Mouse (Mus musculus) ES-E14 (cell line): ENCODE data around the gene Vps13d. TPM values are rescaled to one million over a fixed set of nuclear protein-coding genes. Genes with fewer than 3 reads are reported as not detected.

Experiments used
- DNase-seq: peaks from one replicate; pipeline ENCODE4 v3.0.0-alpha.2; 2013; ENCODE audit warnings: low read depth, low spot score
- H3K27ac ChIP-seq: 2 replicates; pipeline ENCODE4 v1.5.1; 2012; ENCODE audit warnings: low read depth, mild to moderate bottlenecking, low read length, moderate library complexity, mixed read lengths; ENCODE audit not compliant: poor library complexity, insufficient read depth, severe bottlenecking
- H3K36me3 ChIP-seq: 2 replicates; pipeline ENCODE4 v1.6.1; 2012; ENCODE audit warnings: mild to moderate bottlenecking, low read length, moderate library complexity, mixed read lengths; ENCODE audit not compliant: control insufficient read depth, poor library complexity, insufficient read depth, severe bottlenecking
- H3K4me1 ChIP-seq, 2 experiments: fragments of 150-350 bp in 1 of 2; sonication (generic) in 1 of 2; 2 replicates each; pipeline ENCODE4 v1.6.1; 2012; ENCODE audit warnings: low read length in 2 of 2, mild to moderate bottlenecking in 1 of 2, mixed read lengths in 1 of 2; ENCODE audit not compliant: control insufficient read depth in 2 of 2, insufficient read depth in 2 of 2, poor library complexity in 1 of 2
- H3K4me3 ChIP-seq, 2 experiments: fragments of 150-350 bp in 1 of 2; sonication (generic) in 1 of 2; 2 replicates each; pipeline ENCODE4 v1.5.1; 2012; ENCODE audit warnings: low read length in 2 of 2, low read depth in 1 of 2, mild to moderate bottlenecking in 1 of 2, mixed read lengths in 1 of 2; ENCODE audit not compliant: insufficient read depth in 1 of 2, poor library complexity in 1 of 2, severe bottlenecking in 1 of 2
- H3K9ac ChIP-seq: 2 replicates; pipeline ENCODE4 v1.6.1; 2012; ENCODE audit warnings: low read depth, mild to moderate bottlenecking, low read length, mixed read lengths; ENCODE audit not compliant: poor library complexity, insufficient read depth, severe bottlenecking
- H3K9me3 ChIP-seq: fragments of 150-350 bp; sonication (generic); 2 replicates; pipeline ENCODE4 v1.6.1; 2012; ENCODE audit warnings: low read depth, mild to moderate bottlenecking, low read length; ENCODE audit not compliant: control insufficient read depth, insufficient read depth
- CHD2 ChIP-seq: IDR thresholded peaks from 2 replicates; pipeline ENCODE4 v1.6.1; 2014; ENCODE audit warnings: mild to moderate bottlenecking, low read depth, low read length, inconsistent platforms
- HCFC1 ChIP-seq: IDR thresholded peaks from 2 replicates; pipeline ENCODE4 v1.6.1; 2012; ENCODE audit warnings: low read length, inconsistent platforms, borderline replicate concordance; ENCODE audit not compliant: insufficient read depth
- MAFK ChIP-seq: IDR thresholded peaks from 2 replicates; pipeline ENCODE4 v1.6.1; 2014; ENCODE audit warnings: mild to moderate bottlenecking, low read depth, low read length, inconsistent platforms; ENCODE audit not compliant: insufficient read depth
- ZC3H11A ChIP-seq: IDR thresholded peaks from 2 replicates; pipeline ENCODE4 v1.6.1; 2012; ENCODE audit warnings: low read depth, mild to moderate bottlenecking, inconsistent platforms, low read length, borderline replicate concordance
- ZNF384 ChIP-seq: IDR thresholded peaks from 2 replicates; pipeline ENCODE4 v1.6.1; 2012; ENCODE audit warnings: low read depth, low read length, inconsistent platforms
- in situ Hi-C, 2 experiments: fragments of 600-800 bp; cut with MboI; formaldehyde crosslinking; loops; one replicate each; pipeline ENCODE4 v1.15.1; 2025; ENCODE audit warnings: low sequenced_read_pairs in 2 of 2, inconsistent platforms in 1 of 2; ENCODE audit not compliant: unreplicated experiment in 2 of 2
- total RNA-seq: library from RNA; depleted of rRNA; stranded (reverse); fragments of 300-350 nt; gene quantifications from 2 replicates; pipeline ENCODE4 v1.2.3, GENCODE M21; 2012

Vps13d gene
- total RNA-seq, 1 experiment, result 15.3 TPM

DNA sequence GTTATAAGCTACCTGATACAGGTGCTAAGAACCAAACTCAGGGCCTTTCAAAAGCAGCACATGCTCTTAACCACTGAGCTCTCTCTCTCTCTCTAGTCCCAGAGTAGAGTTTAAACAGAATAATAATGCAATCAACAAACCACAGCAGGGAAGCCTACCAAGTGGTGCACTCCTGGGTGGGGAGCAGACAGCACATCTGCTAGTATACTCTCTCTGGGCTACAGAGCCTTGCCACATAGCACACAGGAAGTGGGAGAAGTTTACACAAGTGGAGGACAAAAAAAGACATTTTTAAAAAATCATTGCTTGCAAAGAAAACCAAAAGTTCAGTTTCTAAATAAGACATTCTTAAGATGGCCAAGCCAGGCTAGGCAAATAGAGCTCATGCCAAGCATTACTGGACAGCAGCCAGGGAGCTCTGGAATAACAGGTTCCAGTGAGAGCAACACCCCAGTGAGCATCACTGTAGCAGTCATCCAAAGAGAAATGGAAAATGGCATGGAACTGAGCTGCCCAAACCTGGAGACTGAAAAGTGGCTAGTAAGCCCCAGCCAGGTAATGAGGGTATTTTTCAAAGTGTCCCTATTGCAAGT, 64.8 kb downstream of the Vps13d start:
- peaks cover 14% of the 10 kb centered on the region for H3K36me3 ChIP-seq
- TF ChIP-seq MAFK (no peak), ZC3H11A (no peak), HCFC1 (no peak), ZNF384 (no peak), CHD2 (no peak)
- DNase-seq, result no peak
- no peak overlapping the region for H3K27ac ChIP-seq
- H3K4me3 ChIP-seq, result no peak overlapping the region
- no peaks in the 10 kb centered on the region for H3K9me3 ChIP-seq
- in situ Hi-C loops, result no loop called here
- H3K9ac ChIP-seq, result no peak overlapping the region
- H3K4me1 ChIP-seq, result no peaks in the 10 kb centered on the region

- in situ Hi-C loops, result no loop called here
- H3K36me3 ChIP-seq, result peaks cover 9% of the 10 kb centered on the region
- no peak overlapping the region for H3K27ac ChIP-seq
- peaks cover 0 to 2% of the 10 kb centered on the region in 2 experiments; a peak in 1 of 4 replicates for H3K4me1 ChIP-seq
- H3K4me3 ChIP-seq, result no peak overlapping the region
- no peaks in the 10 kb centered on the region for H3K9me3 ChIP-seq
- DNase-seq, result no peak
- TF ChIP-seq ZNF384, result 0 out of 2 replicates have a peak, but pooled peaks have one; percentile 29
- TF ChIP-seq CHD2, result no peak
- H3K9ac ChIP-seq, result no peak overlapping the region
These were observed 69.2 kb downstream of the Vps13d start for GRCm38 (mm10) chr4:145125463-145126220.

DNA sequence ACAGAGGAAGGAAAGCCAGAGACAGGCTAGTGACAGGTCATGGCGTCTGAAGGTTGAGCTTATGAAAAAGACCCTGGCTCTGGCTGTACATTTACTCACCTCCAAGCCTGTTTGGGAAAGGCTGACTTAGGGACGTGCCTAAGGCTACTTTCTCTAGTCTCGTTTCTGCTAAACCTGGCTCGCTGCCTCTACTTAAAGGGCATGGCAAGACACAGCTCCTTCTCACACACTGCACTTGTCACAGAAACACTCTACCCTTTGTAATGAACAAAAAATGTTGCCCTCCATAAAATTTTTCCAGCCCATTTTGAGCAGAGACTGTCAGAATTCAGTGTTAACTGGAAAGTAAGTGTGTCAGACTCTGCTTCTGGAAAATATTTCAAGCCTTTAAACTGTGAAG, 70.4 kb downstream of the Vps13d start:
- Histone ChIP-seq H3K9me3 (no peaks in the 10 kb centered on the region), H3K4me1 (peaks cover 0 to 2% of the 10 kb centered on the region in 2 experiments; a peak in 1 of 4 replicates), H3K27ac (no peak overlapping the region), H3K36me3 (peaks cover 9% of the 10 kb centered on the region), H3K9ac (no peak overlapping the region), H3K4me3 (no peak overlapping the region)
- no peak for DNase-seq
- in situ Hi-C loops, result no loop called here
- TF ChIP-seq ZC3H11A, result no peak
- TF ChIP-seq HCFC1, result no peak

DNA sequence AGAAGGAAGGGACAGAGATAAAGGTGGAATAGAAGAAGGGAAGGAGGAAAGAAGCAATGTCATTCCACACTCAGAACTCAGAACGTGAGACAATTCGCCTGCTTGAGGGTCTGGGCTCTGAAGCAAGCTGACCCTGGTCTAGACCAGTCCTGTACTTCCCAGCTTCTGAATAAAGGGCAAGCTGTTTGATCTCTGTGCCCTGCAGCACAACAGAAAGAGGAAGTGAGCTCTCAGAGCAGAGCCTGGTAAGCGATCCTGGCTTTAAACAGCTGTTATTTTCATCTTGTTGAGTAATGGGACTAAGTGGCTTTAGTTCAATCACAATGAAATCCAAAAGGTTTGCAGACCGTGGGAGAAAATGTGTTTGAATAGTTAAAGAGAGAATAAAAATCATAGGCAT, 83.2 kb downstream of the Vps13d start:
- peaks cover 7% of the 10 kb centered on the region for H3K36me3 ChIP-seq
- H3K4me1 ChIP-seq, result no peaks in the 10 kb centered on the region
- TF ChIP-seq HCFC1 (no peak), MAFK (no peak), CHD2 (no peak), ZC3H11A (no peak), ZNF384 (no peak)
- no peak overlapping the region for H3K4me3 ChIP-seq
- in situ Hi-C loops, result no loop called here
- DNase-seq, result no peak
- H3K27ac ChIP-seq, result no peak overlapping the region
- no peak overlapping the region for H3K9ac ChIP-seq
- no peaks in the 10 kb centered on the region for H3K9me3 ChIP-seq

DNA sequence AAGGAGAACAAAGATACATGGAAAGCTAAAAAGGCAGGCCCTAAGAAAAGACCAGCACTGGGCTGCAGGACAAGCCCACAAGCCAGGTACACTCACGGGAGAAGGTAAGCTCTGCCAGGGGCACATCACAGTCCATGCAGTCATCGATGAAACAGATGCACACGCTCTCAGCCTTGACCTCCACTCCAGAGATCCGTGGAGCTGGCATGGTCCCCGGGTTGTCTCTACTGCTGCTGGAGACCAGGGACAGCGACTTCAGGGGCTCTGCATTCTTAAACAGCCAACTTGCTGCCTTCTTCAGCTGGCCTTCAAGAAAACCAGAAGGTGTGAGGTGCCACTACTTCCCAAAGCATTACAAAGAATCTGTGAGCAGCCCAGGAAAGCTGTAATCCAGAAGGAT, 84.1 kb downstream of the Vps13d start:
- H3K9me3 ChIP-seq, result no peaks in the 10 kb centered on the region
- no peak overlapping the region for H3K27ac ChIP-seq
- in situ Hi-C loops, result no loop called here
- TF ChIP-seq MAFK (no peak), ZNF384 (no peak), CHD2 (no peak), ZC3H11A (no peak), HCFC1 (no peak)
- H3K36me3 ChIP-seq, result peaks cover 7% of the 10 kb centered on the region
- no peak overlapping the region for H3K9ac ChIP-seq
- H3K4me3 ChIP-seq, result no peak overlapping the region
- H3K4me1 ChIP-seq, result no peaks in the 10 kb centered on the region
- DNase-seq, result no peak
